Mouse (Mus musculus): Measurements from ENCODE around the gene Aplf. TPM values are rescaled to one million over a fixed set of nuclear protein-coding genes. Genes with fewer than 3 reads are reported as not detected.

Aplf gene
- total RNA-seq (2023) = 1 to 10 TPM; 7.0 to 7.1 TPM

DNA sequence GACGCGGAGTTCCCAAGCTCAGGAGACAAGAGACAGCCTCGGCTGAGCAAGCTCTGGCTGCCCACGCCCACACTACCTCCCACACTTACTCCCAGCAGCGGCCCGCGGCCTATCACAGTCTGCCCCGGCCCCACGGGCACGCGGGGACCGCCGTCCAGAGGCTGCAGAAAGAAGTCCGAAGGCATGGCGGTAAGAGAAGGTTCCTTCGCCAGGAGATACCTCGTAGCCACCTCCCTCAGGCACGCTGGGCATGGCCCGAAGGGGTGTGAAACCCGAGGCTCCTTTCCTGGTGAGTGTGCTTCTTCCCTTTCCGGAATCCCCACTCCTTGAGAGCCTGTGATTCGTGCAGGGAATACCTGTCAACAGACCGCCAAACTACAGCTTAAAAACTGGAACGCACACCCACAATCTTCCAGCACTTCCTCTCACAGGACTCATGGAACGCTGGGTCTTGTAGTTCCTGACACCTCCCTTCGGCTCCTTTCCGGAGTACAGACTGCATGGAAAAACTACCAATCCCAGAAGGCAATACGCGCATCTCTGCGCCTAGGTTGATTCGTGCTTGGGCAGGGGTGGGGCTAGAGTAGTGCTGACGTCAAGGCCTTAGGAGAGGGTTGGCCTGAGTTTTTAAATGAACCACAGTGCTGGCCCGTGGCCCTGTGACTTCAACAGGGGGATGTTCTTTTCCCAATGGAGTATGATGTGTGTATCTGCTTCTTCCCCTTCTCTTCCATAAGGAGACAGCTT, at the start of gene Aplf:
Gene Aplf (minus strand): TSS at position 423 of the 747 bp plus-strand sequence.

DNA sequence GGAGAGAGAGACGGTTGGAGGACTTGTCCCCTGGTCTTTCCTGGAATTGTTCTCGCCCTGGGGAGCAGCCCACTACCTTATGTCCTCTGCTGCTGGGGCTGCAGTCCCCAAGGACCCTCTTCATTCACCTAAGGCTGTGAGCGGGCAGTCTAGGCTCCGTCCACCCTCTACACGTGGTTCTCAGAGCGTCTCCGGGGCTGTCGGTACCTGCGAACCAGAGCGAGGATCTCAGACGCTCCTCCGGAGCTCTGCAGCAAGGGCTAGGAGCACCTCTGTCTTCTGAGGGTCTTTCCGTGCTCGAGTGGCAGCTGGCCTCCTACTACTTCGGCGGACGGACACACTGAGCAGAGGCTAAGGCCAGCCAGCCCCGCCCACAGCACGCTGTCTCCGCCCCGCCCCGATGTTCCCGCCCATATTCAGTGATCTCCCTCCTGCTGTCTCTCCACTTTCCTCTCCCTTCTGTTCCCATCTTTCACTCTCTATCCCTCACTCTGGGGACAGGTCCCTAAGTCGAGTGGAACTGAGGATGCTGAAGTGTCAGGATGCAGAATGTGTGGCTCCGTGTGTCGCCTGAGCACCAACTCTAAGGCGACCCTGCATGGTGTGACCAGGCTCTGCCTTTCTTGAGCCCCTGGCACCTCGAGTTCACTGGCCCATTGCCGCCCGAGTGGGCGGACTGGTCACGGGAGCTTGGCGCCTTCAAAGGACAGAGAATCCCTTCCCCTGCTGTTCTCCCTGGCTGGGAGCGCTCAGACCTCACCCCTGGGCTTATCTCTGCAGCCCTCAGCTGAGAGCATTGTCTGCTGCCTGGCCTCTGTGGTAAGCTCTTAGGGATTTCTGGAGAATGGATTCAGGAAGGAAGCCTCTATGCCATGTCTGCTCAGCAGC, 81.4 kb downstream of the Aplf start, which contains the start of gene Prokr1:
Gene Prokr1 (minus strand): TSS at position 350 of the 888 bp plus-strand sequence.

Other genes with a start within 250 kb of the Aplf start
- not detected for gene Bmp10, start 243.2 kb downstream of the Aplf start, total RNA-seq (2023)
- gene Arhgap25, start 138.9 kb downstream of the Aplf start, total RNA-seq (2023) = 100 to 1,000 TPM; 163 to 165 TPM
- under 1 TPM in 1 of 2 experiments, not detected in 1; 0.35 TPM for gene Prokr1, start 81.5 kb downstream of the Aplf start, total RNA-seq (2023)
- not detected for gene Efcc1, start 58.7 kb upstream of the Aplf start, total RNA-seq (2023)
- not detected for gene Gp9, start 105.9 kb upstream of the Aplf start, total RNA-seq (2023)
- gene Rab43, start 140.0 kb upstream of the Aplf start, total RNA-seq (2023) = 10 to 100 TPM; 52.1 to 62.9 TPM
- 1 to 10 TPM; 2.7 to 4.4 TPM for gene Gm45140, start 163.6 kb upstream of the Aplf start, total RNA-seq (2023)
- 10 to 100 TPM; 93.5 to 99.4 TPM for gene Isy1, start 166.6 kb upstream of the Aplf start, total RNA-seq (2023)
- 100 to 1,000 TPM; 581 to 583 TPM for gene Cnbp, start 178.9 kb upstream of the Aplf start, total RNA-seq (2023)
- gene Copg1, start 215.6 kb upstream of the Aplf start, total RNA-seq (2023) = 100 to 1,000 TPM; 149 to 152 TPM
- gene Hmces, start 241.7 kb upstream of the Aplf start, total RNA-seq (2023) = 100 to 1,000 TPM in 1 of 2 experiments, 10 to 100 TPM in 1; 97.8 to 121 TPM